Mouse (Mus musculus): Measurements from ENCODE around the gene Ugt2b35. TPM values are rescaled to one million over a fixed set of nuclear protein-coding genes. Genes with fewer than 3 reads are reported as not detected.
"Not testable (repeated sequence)": the region's sequence is repeated elsewhere in the genome, so short reads cannot be mapped to it uniquely, and the experiment has no call there.

Gene Ugt2b35
- not detected in 2 replicates for polyA plus RNA-seq (2016; fragmentation: Nextera tagmentation; extraction: Ambion mirVana)

- WGBS = 82% methylated on average over 4 of the region's 4 CpGs
Measured at GRCm38 (mm10) chr5:87000395-87001073, at the start of gene Ugt2b35. Gene Ugt2b35, plus strand, starts transcription at chr5:87000860.

GRCm38 (mm10) chr5:86960504-86960903 is 40.2 kb upstream of the Ugt2b35 start:
- WGBS = 93% methylated on average over 3 of the region's 3 CpGs
- no peaks in the 10 kb centered on the region for H3K9me3 ChIP-seq
- no peaks in the 10 kb centered on the region for H3K27me3 ChIP-seq (ENCODE audit: poor library complexity, severe bottlenecking)
- no peaks in the 10 kb centered on the region for H3K36me3 ChIP-seq (replicated peaks)
- DNase-seq (ENCODE audit: extremely low spot score, low spot score) = no peak
- H3K27ac ChIP-seq = no peak overlapping the region
- H3K4me1 ChIP-seq = no peaks in the 10 kb centered on the region
- no peak overlapping the region for H3K4me3 ChIP-seq

More at GRCm38 (mm10) chr5:87000395-87001073, at the start of gene Ugt2b35:
- H3K4me1 ChIP-seq = no peaks in the 10 kb centered on the region
- no peaks in the 10 kb centered on the region for H3K27me3 ChIP-seq (ENCODE audit: poor library complexity, severe bottlenecking)
- DNase-seq (ENCODE audit: extremely low spot score, low spot score) = no peak
- H3K9me3 ChIP-seq = no peaks in the 10 kb centered on the region
- no peak within 1 kb of the TSS for H3K4me3 ChIP-seq
- H3K27ac ChIP-seq = no peak within 1 kb of the TSS
- no peaks in the 10 kb centered on the region for H3K36me3 ChIP-seq (replicated peaks)

GRCm38 (mm10) chr5:86961587-86962358 is 38.9 kb upstream of the Ugt2b35 start:
- Histone ChIP-seq H3K27me3 (ENCODE audit: poor library complexity, severe bottlenecking) (no peaks in the 10 kb centered on the region), H3K9me3 (no peaks in the 10 kb centered on the region), H3K36me3 (replicated peaks) (no peaks in the 10 kb centered on the region), H3K4me1 (no peaks in the 10 kb centered on the region), H3K4me3 (no peak overlapping the region), H3K27ac (no peak overlapping the region)
- no peak for DNase-seq (ENCODE audit: extremely low spot score, low spot score)
- WGBS = 91% methylated on average over 3 of the region's 3 CpGs

GRCm38 (mm10) chr5:86962849-86963248 is 37.8 kb upstream of the Ugt2b35 start:
- not testable (repeated sequence) for H3K4me1 ChIP-seq; H3K4me3 ChIP-seq; H3K9me3 ChIP-seq; H3K27me3 ChIP-seq (ENCODE audit: poor library complexity, severe bottlenecking); H3K27ac ChIP-seq; H3K36me3 ChIP-seq (replicated peaks); DNase-seq (ENCODE audit: extremely low spot score, low spot score)
- 90% methylated on average over 1 of the region's 1 CpGs for WGBS

- not testable (repeated sequence) for DNase-seq (ENCODE audit: extremely low spot score, low spot score); H3K4me3 ChIP-seq; H3K36me3 ChIP-seq (replicated peaks); H3K27me3 ChIP-seq (ENCODE audit: poor library complexity, severe bottlenecking); H3K4me1 ChIP-seq; H3K27ac ChIP-seq; H3K9me3 ChIP-seq
- 93% methylated on average over 5 of the region's 5 CpGs for WGBS
Measured at GRCm38 (mm10) chr5:86967271-86967670, 33.4 kb upstream of the Ugt2b35 start.

- no peaks in the 10 kb centered on the region for H3K27me3 ChIP-seq (ENCODE audit: poor library complexity, severe bottlenecking)
- no peaks in the 10 kb centered on the region for H3K36me3 ChIP-seq (replicated peaks)
- no peak overlapping the region for H3K4me3 ChIP-seq
- 89% methylated on average over 6 of the region's 6 CpGs for WGBS
- no peaks in the 10 kb centered on the region for H3K4me1 ChIP-seq
- no peak for DNase-seq (ENCODE audit: extremely low spot score, low spot score)
- H3K27ac ChIP-seq = no peak overlapping the region
- H3K9me3 ChIP-seq = no peaks in the 10 kb centered on the region
Measured at GRCm38 (mm10) chr5:87004735-87005134, 4.1 kb downstream of the Ugt2b35 start.

GRCm38 (mm10) chr5:87015477-87015876 is 14.8 kb downstream of the Ugt2b35 start:
- 90% methylated on average over 3 of the region's 3 CpGs for WGBS
- no peaks in the 10 kb centered on the region for H3K27me3 ChIP-seq (ENCODE audit: poor library complexity, severe bottlenecking)
- no peaks in the 10 kb centered on the region for H3K36me3 ChIP-seq (replicated peaks)
- no peaks in the 10 kb centered on the region for H3K4me1 ChIP-seq
- no peaks in the 10 kb centered on the region for H3K9me3 ChIP-seq
- no peak overlapping the region for H3K27ac ChIP-seq
- no peak for DNase-seq (ENCODE audit: extremely low spot score, low spot score)
- no peak overlapping the region for H3K4me3 ChIP-seq

GRCm38 (mm10) chr5:87027359-87027758 is 26.7 kb downstream of the Ugt2b35 start:
- 84% methylated on average over 3 of the region's 3 CpGs for WGBS
- no peak overlapping the region for H3K4me3 ChIP-seq

GRCm38 (mm10) chr5:87030624-87031023 is 30.0 kb downstream of the Ugt2b35 start:
- 96% methylated on average over 1 of the region's 1 CpGs for WGBS
- no peak overlapping the region for H3K4me3 ChIP-seq

More at GRCm38 (mm10) chr5:87027359-87027758, 26.7 kb downstream of the Ugt2b35 start:
- no peak for DNase-seq (ENCODE audit: extremely low spot score, low spot score)
- H3K27me3 ChIP-seq (ENCODE audit: poor library complexity, severe bottlenecking) = no peaks in the 10 kb centered on the region
- no peak overlapping the region for H3K27ac ChIP-seq
- H3K4me1 ChIP-seq = no peaks in the 10 kb centered on the region
- no peaks in the 10 kb centered on the region for H3K36me3 ChIP-seq (replicated peaks)
- H3K9me3 ChIP-seq = no peaks in the 10 kb centered on the region

More at GRCm38 (mm10) chr5:87030624-87031023, 30.0 kb downstream of the Ugt2b35 start:
- no peaks in the 10 kb centered on the region for H3K27me3 ChIP-seq (ENCODE audit: poor library complexity, severe bottlenecking)
- H3K27ac ChIP-seq = no peak overlapping the region
- no peaks in the 10 kb centered on the region for H3K36me3 ChIP-seq (replicated peaks)
- no peaks in the 10 kb centered on the region for H3K4me1 ChIP-seq
- H3K9me3 ChIP-seq = no peaks in the 10 kb centered on the region
- no peak for DNase-seq (ENCODE audit: extremely low spot score, low spot score)

Other genes starting within 250 kb of the Ugt2b35 start
- gene Ythdc1, start 196.6 kb upstream of the Ugt2b35 start, polyA plus RNA-seq (2016; fragmentation: Nextera tagmentation; extraction: Ambion mirVana) = 39.7 and 40.2 TPM in 2 replicates
- gene Ugt2b34, start 93.9 kb upstream of the Ugt2b35 start, polyA plus RNA-seq (2016; fragmentation: Nextera tagmentation; extraction: Ambion mirVana) = not detected in 2 replicates
- gene Ugt2b1, start 74.3 kb upstream of the Ugt2b35 start, polyA plus RNA-seq (2016; fragmentation: Nextera tagmentation; extraction: Ambion mirVana) = not detected in 2 replicates
- gene Ugt2b36, start 91.7 kb downstream of the Ugt2b35 start, polyA plus RNA-seq (2016; fragmentation: Nextera tagmentation; extraction: Ambion mirVana) = not detected in 2 replicates
- not detected in 2 replicates for gene Ugt2b5, start 139.5 kb downstream of the Ugt2b35 start, polyA plus RNA-seq (2016; fragmentation: Nextera tagmentation; extraction: Ambion mirVana)